Mouse (Mus musculus): ENCODE data around the gene Nsmce4a. TPM values are rescaled to one million over a fixed set of nuclear protein-coding genes. Genes with fewer than 3 reads are reported as not detected.
"Not testable (repeated sequence)": the region's sequence is repeated elsewhere in the genome, so short reads cannot be mapped to it uniquely, and the experiment has no call there.

Gene Nsmce4a
- total and polyA plus RNA-seq, 3 experiments = 67.6 to 208 (median 97.9) TPM

DNA sequence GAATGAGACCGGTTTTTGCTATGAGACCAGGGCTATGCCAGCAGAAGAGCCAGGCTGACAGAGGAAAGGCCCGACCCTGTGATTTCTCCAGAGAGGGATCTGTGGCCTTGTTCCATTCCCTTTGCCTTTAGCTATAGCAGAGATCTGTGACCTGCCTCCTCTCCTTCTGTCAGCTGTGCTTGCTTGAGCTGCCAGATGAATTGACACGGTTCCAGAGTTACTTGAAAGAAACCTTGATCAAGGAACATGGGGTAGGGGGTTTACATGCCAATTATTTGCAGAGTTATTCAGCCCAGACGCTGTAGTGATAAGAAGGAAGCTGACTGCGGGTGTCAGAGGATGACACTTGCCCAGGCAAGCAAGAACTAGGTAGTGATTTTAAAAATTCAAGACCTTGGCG lies 24.6 kb upstream of the Nsmce4a start:
- Histone ChIP-seq H3K36me3 (replicated peaks in 1 of 2; ENCODE audit: control insufficient read depth in 1 of 2, insufficient read depth in 1 of 2, low read length in 1 of 2) (no peaks in the 10 kb centered on the region), H3K79me2 (replicated peaks; ENCODE audit: control insufficient read depth, extremely low read depth, insufficient read depth, poor library complexity, severe bottlenecking) (no peaks in the 10 kb centered on the region), H3K4me1 (ENCODE audit: control insufficient read depth in 1 of 2, insufficient read depth in 2 of 2) (no peaks in the 10 kb centered on the region), H3K9ac (ENCODE audit: insufficient read depth, low read depth) (no peak overlapping the region), H3K27ac (ENCODE audit: insufficient read depth, low read depth) (no peak overlapping the region), H3K9me3 (replicated peaks; ENCODE audit: low read length) (no peaks in the 10 kb centered on the region), H3K27me3 (replicated peaks) (peaks cover 43% of the 10 kb centered on the region), H3K4me2 (ENCODE audit: insufficient read depth, low read depth, poor library complexity, severe bottlenecking) (no peak overlapping the region), H3K4me3 (replicated peaks in 1 of 3; ENCODE audit: low read depth in 2 of 3, low read length in 2 of 3, poor library complexity in 1 of 3) (no peak overlapping the region)
- DNase-seq (ENCODE audit: extremely low read depth) = no peak
- TF ChIP-seq RAD21 (IDR thresholded peaks at IDR 0.05; ENCODE audit: low read depth, low read length) (no peak), RCOR1 (conservative IDR thresholded peaks at IDR 0.05; ENCODE audit: low read depth, low read length) (no peak), JUN (IDR thresholded peaks at IDR 0.05; ENCODE audit: insufficient read depth, low read depth, low read length) (no peak)
- in situ Hi-C loops (cut with MboI; ENCODE audit: low pct_ligation_motif_present, low pct_unique_long_range_greater_than_20kb, low sequenced_read_pairs) (no loop called here), dilution Hi-C loops (cut with MboI; ENCODE audit: extremely low pct_ligation_motif_present, extremely low pct_unique_long_range_greater_than_20kb, low sequenced_read_pairs) (no loop called here)

DNA sequence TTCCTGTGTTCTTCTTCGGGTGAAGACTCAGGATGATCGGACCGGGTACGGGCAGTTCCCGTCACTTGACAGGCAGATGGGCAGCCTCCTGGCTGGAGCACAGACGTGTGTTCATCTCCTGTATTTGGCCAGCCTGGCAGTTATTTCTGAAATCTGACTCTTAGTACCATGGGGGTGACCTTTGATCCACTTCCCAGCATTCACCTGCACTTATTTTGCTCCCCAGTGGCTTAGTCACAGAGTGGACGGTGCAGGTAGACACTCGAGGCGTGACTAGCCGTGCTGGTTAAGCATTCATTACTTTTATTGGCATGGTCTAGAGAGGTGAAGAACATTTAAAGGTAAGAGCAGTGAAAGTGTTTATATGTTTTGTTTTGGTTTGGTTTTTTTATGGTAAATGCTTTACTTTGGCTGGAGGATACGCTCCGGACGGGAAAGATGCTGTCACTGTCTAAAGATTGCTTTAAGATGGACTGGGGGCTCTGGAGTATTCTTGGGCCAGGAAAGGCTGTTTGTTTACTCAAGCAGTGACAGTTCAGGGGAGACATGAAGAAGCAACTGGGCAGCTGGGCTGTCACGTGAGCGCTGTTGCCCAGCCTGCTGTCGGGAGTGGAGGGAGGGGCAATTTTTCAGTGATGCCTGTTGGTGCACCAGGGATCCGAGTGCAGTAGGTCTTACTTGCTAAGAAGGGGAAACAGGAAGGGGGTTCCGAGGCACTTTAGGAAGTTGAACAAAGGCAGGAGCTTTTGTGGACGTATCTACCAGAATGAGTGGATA lies 23.3 kb upstream of the Nsmce4a start:
- in situ Hi-C loops (cut with MboI; ENCODE audit: low pct_ligation_motif_present, low pct_unique_long_range_greater_than_20kb, low sequenced_read_pairs); H3K9ac ChIP-seq (ENCODE audit: insufficient read depth, low read depth); H3K36me3 ChIP-seq (replicated peaks in 1 of 2; ENCODE audit: control insufficient read depth in 1 of 2, insufficient read depth in 1 of 2, low read length in 1 of 2); dilution Hi-C loops (cut with MboI; ENCODE audit: extremely low pct_ligation_motif_present, extremely low pct_unique_long_range_greater_than_20kb, low sequenced_read_pairs); H3K4me1 ChIP-seq (ENCODE audit: control insufficient read depth in 1 of 2, insufficient read depth in 2 of 2); H3K27ac ChIP-seq (ENCODE audit: insufficient read depth, low read depth); H3K4me2 ChIP-seq (ENCODE audit: insufficient read depth, low read depth, poor library complexity, severe bottlenecking); H3K9me3 ChIP-seq (replicated peaks; ENCODE audit: low read length); DNase-seq (ENCODE audit: extremely low read depth); H3K4me3 ChIP-seq (replicated peaks in 1 of 3; ENCODE audit: low read depth in 2 of 3, low read length in 2 of 3, poor library complexity in 1 of 3); H3K79me2 ChIP-seq (replicated peaks; ENCODE audit: control insufficient read depth, extremely low read depth, insufficient read depth, poor library complexity, severe bottlenecking): not testable (repeated sequence)
- 0 out of 2 replicates have a peak, but pooled peaks have one; percentile 9 for TF ChIP-seq BHLHE40 (IDR thresholded peaks at IDR 0.05; ENCODE audit: low read depth, low read length)
- H3K27me3 ChIP-seq (replicated peaks) = peaks cover 32% of the 10 kb centered on the region

DNA sequence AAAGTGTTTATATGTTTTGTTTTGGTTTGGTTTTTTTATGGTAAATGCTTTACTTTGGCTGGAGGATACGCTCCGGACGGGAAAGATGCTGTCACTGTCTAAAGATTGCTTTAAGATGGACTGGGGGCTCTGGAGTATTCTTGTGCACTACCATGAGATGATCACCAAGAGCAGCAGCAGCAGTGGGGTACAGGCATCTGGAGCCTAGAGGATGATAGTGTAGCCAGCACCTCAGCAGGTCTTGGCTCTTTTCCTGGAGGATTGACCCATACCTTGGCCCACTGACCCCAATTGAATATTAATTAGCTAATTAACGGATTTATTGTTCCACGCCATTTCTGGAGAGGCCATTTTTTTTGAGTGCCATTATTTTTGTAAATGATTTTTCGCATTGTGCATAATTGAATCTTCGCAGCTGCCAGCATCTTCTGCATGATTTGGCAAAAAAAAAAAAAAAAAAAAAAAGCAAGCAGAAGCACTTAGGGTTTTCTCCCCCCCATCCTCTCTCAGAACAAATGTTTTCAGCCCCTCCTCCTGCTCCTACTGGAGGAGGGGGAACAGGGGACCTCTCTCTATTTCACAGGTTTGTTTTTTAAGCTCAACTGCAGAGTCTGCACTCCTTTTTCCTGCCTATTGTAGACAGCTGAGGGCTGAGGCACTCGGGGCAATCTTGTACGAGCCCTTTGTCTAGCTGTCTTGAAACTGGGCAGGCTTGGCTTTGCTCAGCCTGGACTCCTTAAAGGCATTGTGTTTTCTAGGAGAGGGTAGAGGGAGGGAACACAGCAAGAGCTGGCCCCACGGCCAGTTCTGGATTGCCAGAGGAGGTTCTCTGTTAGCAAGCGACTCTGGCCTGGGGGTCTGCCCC lies 20.7 kb upstream of the Nsmce4a start:
- dilution Hi-C loops (cut with MboI; ENCODE audit: extremely low pct_ligation_motif_present, extremely low pct_unique_long_range_greater_than_20kb, low sequenced_read_pairs); in situ Hi-C loops (cut with MboI; ENCODE audit: low pct_ligation_motif_present, low pct_unique_long_range_greater_than_20kb, low sequenced_read_pairs); DNase-seq (ENCODE audit: extremely low read depth); H3K4me2 ChIP-seq (ENCODE audit: insufficient read depth, low read depth, poor library complexity, severe bottlenecking); H3K9ac ChIP-seq (ENCODE audit: insufficient read depth, low read depth); H3K4me1 ChIP-seq (ENCODE audit: control insufficient read depth in 1 of 2, insufficient read depth in 2 of 2); H3K9me3 ChIP-seq (replicated peaks; ENCODE audit: low read length); H3K36me3 ChIP-seq (replicated peaks in 1 of 2; ENCODE audit: control insufficient read depth in 1 of 2, insufficient read depth in 1 of 2, low read length in 1 of 2); H3K27ac ChIP-seq (ENCODE audit: insufficient read depth, low read depth); H3K4me3 ChIP-seq (replicated peaks in 1 of 3; ENCODE audit: low read depth in 2 of 3, low read length in 2 of 3, poor library complexity in 1 of 3); H3K79me2 ChIP-seq (replicated peaks; ENCODE audit: control insufficient read depth, extremely low read depth, insufficient read depth, poor library complexity, severe bottlenecking): not testable (repeated sequence)
- peaks cover 39% of the 10 kb centered on the region for H3K27me3 ChIP-seq (replicated peaks)

DNA sequence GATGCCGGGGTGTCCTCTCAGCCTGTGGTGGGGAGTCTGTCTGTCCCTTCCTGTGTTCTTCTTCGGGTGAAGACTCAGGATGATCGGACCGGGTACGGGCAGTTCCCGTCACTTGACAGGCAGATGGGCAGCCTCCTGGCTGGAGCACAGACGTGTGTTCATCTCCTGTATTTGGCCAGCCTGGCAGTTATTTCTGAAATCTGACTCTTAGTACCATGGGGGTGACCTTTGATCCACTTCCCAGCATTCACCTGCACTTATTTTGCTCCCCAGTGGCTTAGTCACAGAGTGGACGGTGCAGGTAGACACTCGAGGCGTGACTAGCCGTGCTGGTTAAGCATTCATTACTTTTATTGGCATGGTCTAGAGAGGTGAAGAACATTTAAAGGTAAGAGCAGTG lies 20.1 kb upstream of the Nsmce4a start:
- H3K27ac ChIP-seq (ENCODE audit: insufficient read depth, low read depth); H3K4me3 ChIP-seq (replicated peaks in 1 of 3; ENCODE audit: low read depth in 2 of 3, low read length in 2 of 3, poor library complexity in 1 of 3); in situ Hi-C loops (cut with MboI; ENCODE audit: low pct_ligation_motif_present, low pct_unique_long_range_greater_than_20kb, low sequenced_read_pairs); H3K9me3 ChIP-seq (replicated peaks; ENCODE audit: low read length); dilution Hi-C loops (cut with MboI; ENCODE audit: extremely low pct_ligation_motif_present, extremely low pct_unique_long_range_greater_than_20kb, low sequenced_read_pairs); H3K4me2 ChIP-seq (ENCODE audit: insufficient read depth, low read depth, poor library complexity, severe bottlenecking); H3K9ac ChIP-seq (ENCODE audit: insufficient read depth, low read depth); H3K36me3 ChIP-seq (replicated peaks in 1 of 2; ENCODE audit: control insufficient read depth in 1 of 2, insufficient read depth in 1 of 2, low read length in 1 of 2); H3K4me1 ChIP-seq (ENCODE audit: control insufficient read depth in 1 of 2, insufficient read depth in 2 of 2); DNase-seq (ENCODE audit: extremely low read depth); H3K79me2 ChIP-seq (replicated peaks; ENCODE audit: control insufficient read depth, extremely low read depth, insufficient read depth, poor library complexity, severe bottlenecking): not testable (repeated sequence)
- peaks cover 37% of the 10 kb centered on the region for H3K27me3 ChIP-seq (replicated peaks)
